Mouse (Mus musculus) erythroblast, embryonic 14.5 days (primary cell): ENCODE data around the gene Mta1. TPM values are rescaled to one million over a fixed set of nuclear protein-coding genes. Genes with fewer than 3 reads are reported as not detected.

Source experiments
- H3K27me3 ChIP-seq: 2 replicates; pipeline ENCODE4 v1.6.1; 2012; ENCODE audit warnings: inconsistent platforms; ENCODE audit not compliant: control insufficient read depth
- H3K36me3 ChIP-seq: 2 replicates; pipeline ENCODE4 v1.6.1; 2012; ENCODE audit warnings: mild to moderate bottlenecking, inconsistent platforms; ENCODE audit not compliant: control insufficient read depth
- H3K4me1 ChIP-seq: 2 replicates; pipeline ENCODE4 v1.6.1; 2012; ENCODE audit warnings: inconsistent platforms; ENCODE audit not compliant: control insufficient read depth
- H3K4me3 ChIP-seq: replicated peaks from 2 replicates; pipeline ENCODE3; 2012; ENCODE audit warnings: moderate library complexity, mild to moderate bottlenecking, inconsistent platforms
- H3K9me3 ChIP-seq: 2 replicates; pipeline ENCODE4 v1.6.1; 2012; ENCODE audit warnings: low read length, inconsistent platforms, mixed read lengths; ENCODE audit not compliant: control insufficient read depth
- GATA1 ChIP-seq: IDR thresholded peaks from 2 replicates; pipeline ENCODE4 v1.6.1; 2012; ENCODE audit warnings: low read length, inconsistent platforms, mixed read lengths
- TAL1 ChIP-seq: IDR thresholded peaks from 3 replicates; pipeline ENCODE4 v1.6.1; 2012; ENCODE audit warnings: low read length, inconsistent platforms, mixed read lengths
- polyA plus RNA-seq: library from polyadenylated mRNA; stranded (reverse); fragments of >175 nt; gene quantifications from 2 replicates; pipeline ENCODE4 v1.2.3, GENCODE M21; 2012

Mta1 gene
- polyA plus RNA-seq, 1 experiment: 18.5 TPM

GRCm38 (mm10) chr12:113137260-113138213 is 39.5 kb downstream of the Mta1 start:
- H3K9me3 ChIP-seq: no peaks in the 10 kb centered on the region
- H3K4me1 ChIP-seq: peaks cover 47% of the 10 kb centered on the region
- no peak overlapping the region for H3K4me3 ChIP-seq
- H3K36me3 ChIP-seq: peaks cover 62% of the 10 kb centered on the region
- peaks cover 34% of the 10 kb centered on the region for H3K27me3 ChIP-seq
- no peak for TF ChIP-seq GATA1
- no peak for TF ChIP-seq TAL1

DNA sequence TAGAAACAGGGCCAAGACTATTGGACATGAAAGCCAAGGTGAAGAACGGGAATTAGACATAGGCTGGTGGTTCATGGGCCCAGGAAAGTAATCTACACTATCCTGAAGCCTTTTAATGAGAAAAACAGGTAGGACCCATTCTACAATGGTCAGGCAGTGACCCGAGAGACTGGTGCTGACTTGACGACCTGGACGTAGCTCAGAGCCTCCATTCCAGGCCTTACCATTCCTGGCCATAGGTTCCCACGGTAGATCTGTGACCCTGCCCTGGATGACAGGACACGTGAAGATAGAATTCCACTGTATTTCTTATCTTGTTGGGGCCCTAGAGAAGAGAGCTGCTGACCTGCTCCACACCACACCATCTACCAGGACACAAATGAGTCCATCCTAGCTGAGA is 40.2 kb downstream of the Mta1 start:
- Histone ChIP-seq H3K4me1 (peaks cover 52% of the 10 kb centered on the region), H3K9me3 (no peaks in the 10 kb centered on the region), H3K4me3 (no peak overlapping the region), H3K36me3 (peaks cover 55% of the 10 kb centered on the region), H3K27me3 (peaks cover 42% of the 10 kb centered on the region)
- TF ChIP-seq GATA1 (no peak), TAL1 (no peak)

DNA sequence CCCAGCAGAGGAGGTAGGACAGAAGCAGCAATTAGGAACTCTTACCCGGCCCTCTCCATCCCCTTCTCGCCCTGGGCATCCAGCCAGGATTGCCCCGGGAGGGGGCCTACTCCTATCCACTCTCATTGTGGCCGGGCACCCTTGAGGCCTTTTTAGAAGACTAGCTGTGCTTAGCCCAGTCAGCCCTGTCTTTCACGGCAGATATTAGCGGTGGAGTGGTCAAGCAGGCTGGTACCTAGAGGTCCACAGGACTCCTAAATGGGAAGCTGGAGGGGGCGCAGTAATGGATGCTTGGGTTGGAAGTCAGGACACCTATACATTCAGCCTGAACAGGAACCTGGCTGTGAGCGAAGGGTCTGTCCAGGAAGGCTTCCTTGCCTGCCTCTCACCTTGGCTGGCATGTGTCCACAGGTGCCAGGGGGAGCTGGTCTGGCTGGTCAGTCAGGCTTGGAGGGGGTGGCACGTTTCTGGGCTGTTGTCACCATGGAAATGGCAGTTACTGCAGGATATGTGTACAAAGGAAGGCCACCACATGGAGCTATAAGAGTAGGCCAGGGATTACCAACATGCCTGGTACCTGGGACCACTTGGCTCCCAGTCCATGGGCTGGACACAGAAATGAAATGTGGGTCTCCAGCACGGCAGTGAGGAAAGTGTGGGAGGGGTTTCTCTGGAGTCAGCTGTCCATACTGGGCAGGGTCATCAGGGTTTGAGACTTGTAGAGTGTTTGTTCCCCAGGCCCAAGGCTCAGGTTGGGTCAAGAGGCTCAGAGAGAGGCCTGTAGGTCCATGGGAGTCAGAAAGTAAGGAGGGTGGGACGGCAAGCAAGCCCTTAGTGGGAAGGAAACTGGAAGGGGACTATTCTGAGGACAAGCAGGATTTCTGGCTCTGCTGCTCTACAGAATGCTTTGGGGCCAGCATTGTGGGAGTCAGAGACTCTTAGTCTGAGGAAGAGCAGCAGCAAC is 41.1 kb downstream of the Mta1 start:
- H3K4me3 ChIP-seq: peak overlapping the region; percentile 80
- peaks cover 61% of the 10 kb centered on the region for H3K4me1 ChIP-seq
- H3K9me3 ChIP-seq: no peaks in the 10 kb centered on the region
- peaks cover 55% of the 10 kb centered on the region for H3K36me3 ChIP-seq
- H3K27me3 ChIP-seq: peaks cover 50% of the 10 kb centered on the region
- TF ChIP-seq TAL1 (no peak), GATA1 (no peak)

DNA sequence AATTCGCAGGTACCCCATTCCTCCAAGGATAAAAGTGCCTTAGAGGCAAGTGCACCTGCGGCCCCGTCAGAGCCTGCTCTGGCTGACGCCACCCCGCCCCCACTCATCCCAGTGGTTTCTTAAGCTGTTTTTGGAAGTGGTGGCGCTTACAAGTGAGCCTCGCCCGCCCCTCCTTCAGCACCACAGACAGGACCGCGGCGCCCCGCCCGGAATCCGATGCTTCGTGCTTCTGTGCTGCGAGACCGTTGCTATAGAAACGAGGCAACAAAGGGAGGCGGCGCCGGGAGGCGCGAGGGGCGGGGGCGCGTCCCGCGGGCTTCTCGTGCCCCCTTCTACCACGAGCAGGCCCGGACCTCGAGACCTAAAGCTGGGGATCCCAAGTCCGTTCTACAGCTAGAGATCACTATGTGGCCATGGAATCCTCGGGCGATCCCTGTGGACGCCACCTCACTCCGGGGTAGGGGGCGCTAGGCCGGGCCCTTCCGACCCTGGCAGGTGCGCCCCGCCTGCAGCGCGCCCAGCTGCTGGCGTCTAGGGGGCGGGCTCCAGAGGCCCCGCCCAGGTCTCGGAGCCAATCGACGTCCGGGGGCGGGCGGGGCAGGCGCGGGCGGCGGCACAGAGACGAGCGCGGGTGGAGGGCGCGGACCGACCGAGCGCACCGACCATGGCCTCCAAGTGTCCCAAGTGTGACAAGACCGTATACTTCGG is 42.0 kb downstream of the Mta1 start, which contains the start of gene Crip2:
Gene Crip2 (plus strand): TSS at position 329 of the 708 bp plus-strand sequence.
- TF ChIP-seq TAL1: no peak
- peaks cover 51% of the 10 kb centered on the region for H3K27me3 ChIP-seq
- peaks cover 55% of the 10 kb centered on the region for H3K36me3 ChIP-seq
- H3K4me3 ChIP-seq: peak within 1 kb of the TSS; percentile 80
- no peaks in the 10 kb centered on the region for H3K9me3 ChIP-seq
- H3K4me1 ChIP-seq: peaks cover 62% of the 10 kb centered on the region

DNA sequence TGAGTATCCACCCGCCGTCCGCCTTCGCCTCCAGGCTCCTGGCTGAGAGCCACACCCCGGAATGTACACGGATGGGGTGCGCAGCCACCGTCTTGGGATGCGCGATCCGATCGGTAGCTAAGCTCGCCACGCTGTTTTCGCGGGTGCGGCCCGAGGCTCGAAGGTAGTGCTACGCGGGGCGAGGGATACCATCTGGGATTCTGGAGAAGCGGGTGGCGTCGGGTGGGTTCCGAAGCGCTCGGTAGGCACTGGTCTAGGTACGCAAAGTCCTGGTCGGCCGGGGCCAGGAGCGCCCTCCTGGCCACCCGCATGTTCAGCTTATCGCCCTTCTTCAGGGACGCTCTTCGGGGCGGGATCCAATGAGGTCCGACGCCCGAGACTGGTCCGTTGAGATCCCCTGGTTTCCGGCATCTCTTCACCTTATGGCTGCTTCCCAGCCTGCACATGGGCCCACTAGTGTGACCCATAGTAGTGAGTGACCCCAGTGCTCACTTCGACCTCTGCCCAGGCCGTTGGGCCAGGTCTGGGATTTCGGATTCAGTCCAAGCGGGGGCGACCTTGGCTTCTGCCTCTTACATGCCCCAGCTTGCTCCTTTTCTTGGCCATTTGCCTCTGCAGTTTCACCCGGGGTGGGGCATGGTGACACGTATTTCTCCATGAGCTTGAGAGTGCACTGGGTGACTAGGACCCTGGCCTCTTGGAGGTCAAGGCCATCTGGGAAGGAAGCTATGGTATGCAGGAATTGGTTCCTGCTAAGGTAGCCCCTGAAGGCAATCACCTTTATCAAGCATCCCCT is 42.7 kb downstream of the Mta1 start:
- Histone ChIP-seq H3K4me3 (peak overlapping the region; percentile 80), H3K27me3 (peaks cover 51% of the 10 kb centered on the region), H3K4me1 (peaks cover 64% of the 10 kb centered on the region), H3K9me3 (no peaks in the 10 kb centered on the region), H3K36me3 (peaks cover 54% of the 10 kb centered on the region)
- 0 out of 2 replicates have a peak, but pooled peaks have one; percentile 31 for TF ChIP-seq GATA1
- no peak; the same call in 2 of the 3 replicates for TF ChIP-seq TAL1

- Histone ChIP-seq H3K9me3 (no peaks in the 10 kb centered on the region), H3K4me3 (peak overlapping the region; percentile 80), H3K27me3 (peaks cover 56% of the 10 kb centered on the region), H3K4me1 (peaks cover 72% of the 10 kb centered on the region), H3K36me3 (peaks cover 46% of the 10 kb centered on the region)
- TF ChIP-seq TAL1: no peak
These were observed 43.5 kb downstream of the Mta1 start for GRCm38 (mm10) chr12:113141531-113141973.

- H3K4me1 ChIP-seq: peaks cover 79% of the 10 kb centered on the region
- no peaks in the 10 kb centered on the region for H3K9me3 ChIP-seq
- TF ChIP-seq GATA1: no peak
- TF ChIP-seq TAL1: no peak
- peaks cover 39% of the 10 kb centered on the region for H3K36me3 ChIP-seq
- H3K27me3 ChIP-seq: peaks cover 63% of the 10 kb centered on the region
- peak overlapping the region; percentile 16 for H3K4me3 ChIP-seq
These were observed 44.2 kb downstream of the Mta1 start for GRCm38 (mm10) chr12:113142021-113142975.
